Mouse (Mus musculus) C2C12 (cell line): ENCODE data around the gene Slc43a2. TPM values are rescaled to one million over a fixed set of nuclear protein-coding genes. Genes with fewer than 3 reads are reported as not detected.

Source experiments
- H3K27me3 ChIP-seq: one replicate; pipeline ENCODE4 v1.6.1; 2011; ENCODE audit not compliant: control insufficient read depth, insufficient read depth, insufficient read length
- H3K36me3 ChIP-seq: one replicate; pipeline ENCODE4 v1.6.1; 2011; ENCODE audit not compliant: control insufficient read depth, insufficient read depth
- H3K4me3 ChIP-seq: one replicate; pipeline ENCODE4 v1.5.1; 2011; ENCODE audit warnings: mild to moderate bottlenecking, control low read depth; ENCODE audit not compliant: poor library complexity, insufficient read depth, severe bottlenecking
- H3K79me2 ChIP-seq: one replicate; pipeline ENCODE4 v1.6.1; 2011; ENCODE audit not compliant: control insufficient read depth, insufficient read depth
- H3K79me3 ChIP-seq: one replicate; pipeline ENCODE4 v1.6.1; 2011; ENCODE audit warnings: low read depth, control low read depth
- H3ac ChIP-seq: one replicate; pipeline ENCODE3; 2011; ENCODE audit warnings: low read depth; ENCODE audit not compliant: control insufficient read depth, insufficient read length
- CEBPB ChIP-seq: IDR thresholded peaks from one replicate; pipeline ENCODE4 v1.6.1; 2011; ENCODE audit warnings: low read depth, mild to moderate bottlenecking, control low read depth, moderate library complexity
- CTCF ChIP-seq: IDR thresholded peaks from one replicate; pipeline ENCODE4 v1.5.1; 2011; ENCODE audit not compliant: control insufficient read depth, insufficient read depth, insufficient read length
- FOSL1 ChIP-seq: IDR thresholded peaks from one replicate; pipeline ENCODE4 v1.8.0; 2011; ENCODE audit warnings: mild to moderate bottlenecking, low read length; ENCODE audit not compliant: poor library complexity, insufficient read depth, severe bottlenecking
- MAX ChIP-seq: IDR thresholded peaks from one replicate; pipeline ENCODE4 v1.6.1; 2011; ENCODE audit warnings: mild to moderate bottlenecking, control low read depth
- MYOD1 ChIP-seq: IDR thresholded peaks from one replicate; pipeline ENCODE4 v1.6.1; 2011; ENCODE audit warnings: low read depth; ENCODE audit not compliant: control insufficient read depth, insufficient read length
- MYOG ChIP-seq: IDR thresholded peaks from one replicate; pipeline ENCODE4 v1.6.1; 2011; ENCODE audit not compliant: control insufficient read depth, insufficient read length; ENCODE audit errors: extremely low read depth
- USF1 ChIP-seq: IDR thresholded peaks from one replicate; pipeline ENCODE4 v1.6.1; 2011; ENCODE audit warnings: low read depth, mild to moderate bottlenecking, control low read depth, moderate library complexity
- polyA plus RNA-seq: library from polyadenylated mRNA; unstranded; fragments of >200 nt; fragmentation: generic; extraction: Trizol; gene quantifications from one replicate; pipeline ENCODE4 v1.2.1, GENCODE M21; 2012; ENCODE audit warnings: missing spikeins

The Slc43a2 gene
- polyA plus RNA-seq, 1 experiment: 2.2 TPM

DNA sequence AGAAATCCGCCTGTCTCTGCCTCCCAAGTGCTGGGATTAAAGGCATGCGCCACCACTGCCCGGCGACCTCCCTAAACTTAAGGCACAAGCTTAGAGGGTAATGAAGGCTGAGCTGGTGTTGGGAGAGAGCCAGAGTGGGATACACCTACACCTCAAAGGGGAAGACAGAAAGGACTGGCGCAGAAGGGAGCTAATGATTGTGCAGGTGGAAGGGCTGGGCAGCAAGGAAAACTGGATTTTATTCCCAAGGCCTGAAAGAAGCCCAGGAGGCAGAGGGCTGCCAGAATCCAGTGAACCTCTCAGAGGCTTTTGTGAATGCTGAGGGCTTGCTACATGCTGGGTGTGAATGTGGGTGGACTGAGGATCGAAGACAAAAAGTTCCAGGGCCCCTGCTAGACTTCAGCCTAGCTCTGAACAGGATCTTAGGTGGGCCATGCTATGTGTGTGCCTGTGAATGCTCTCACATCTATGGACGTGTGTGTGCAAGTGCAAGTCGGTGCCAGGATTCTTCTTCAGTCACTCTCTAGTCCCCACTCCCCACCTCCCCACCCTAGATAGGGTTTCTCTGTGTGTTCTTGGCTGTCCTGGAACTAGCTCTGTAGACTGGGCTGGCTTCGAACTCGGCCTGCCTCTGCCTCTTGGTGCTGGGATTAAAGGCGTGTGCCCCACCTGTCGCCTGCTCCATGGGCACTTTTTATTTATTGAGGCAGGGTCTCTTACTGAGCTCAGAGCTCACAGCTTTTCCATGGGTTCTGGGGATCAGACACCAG, 4.9 kb downstream of the Slc43a2 start:
- Histone ChIP-seq H3K79me2 (no peaks in the 10 kb centered on the region), H3K36me3 (no peaks in the 10 kb centered on the region), H3K4me3 (no peak overlapping the region), H3ac (no peak overlapping the region), H3K79me3 (no peaks in the 10 kb centered on the region), H3K27me3 (no peaks in the 10 kb centered on the region)
- TF ChIP-seq MYOG: no peak
- no peak for TF ChIP-seq USF1
- TF ChIP-seq FOSL1: no peak
- no peak for TF ChIP-seq CEBPB
- TF ChIP-seq MYOD1: no peak
- TF ChIP-seq MAX: no peak
- TF ChIP-seq CTCF: no peak

GRCm38 (mm10) chr11:75537025-75537414, 5.5 kb downstream of the Slc43a2 start:
- Histone ChIP-seq H3K79me2 (no peaks in the 10 kb centered on the region), H3ac (no peak overlapping the region), H3K36me3 (no peaks in the 10 kb centered on the region), H3K27me3 (no peaks in the 10 kb centered on the region), H3K79me3 (no peaks in the 10 kb centered on the region), H3K4me3 (no peak overlapping the region)
- no peak for TF ChIP-seq USF1
- no peak for TF ChIP-seq MAX
- TF ChIP-seq MYOD1: no peak
- no peak for TF ChIP-seq CTCF
- no peak for TF ChIP-seq CEBPB
- no peak for TF ChIP-seq MYOG
- no peak for TF ChIP-seq FOSL1

GRCm38 (mm10) chr11:75537491-75538183, 6.1 kb downstream of the Slc43a2 start:
- Histone ChIP-seq H3K27me3 (no peaks in the 10 kb centered on the region), H3K79me3 (no peaks in the 10 kb centered on the region), H3K79me2 (no peaks in the 10 kb centered on the region), H3K4me3 (no peak overlapping the region), H3ac (no peak overlapping the region), H3K36me3 (no peaks in the 10 kb centered on the region)
- TF ChIP-seq MYOG: no peak
- no peak for TF ChIP-seq FOSL1
- TF ChIP-seq MYOD1: no peak
- no peak for TF ChIP-seq USF1
- no peak for TF ChIP-seq CEBPB
- TF ChIP-seq CTCF: no peak

DNA sequence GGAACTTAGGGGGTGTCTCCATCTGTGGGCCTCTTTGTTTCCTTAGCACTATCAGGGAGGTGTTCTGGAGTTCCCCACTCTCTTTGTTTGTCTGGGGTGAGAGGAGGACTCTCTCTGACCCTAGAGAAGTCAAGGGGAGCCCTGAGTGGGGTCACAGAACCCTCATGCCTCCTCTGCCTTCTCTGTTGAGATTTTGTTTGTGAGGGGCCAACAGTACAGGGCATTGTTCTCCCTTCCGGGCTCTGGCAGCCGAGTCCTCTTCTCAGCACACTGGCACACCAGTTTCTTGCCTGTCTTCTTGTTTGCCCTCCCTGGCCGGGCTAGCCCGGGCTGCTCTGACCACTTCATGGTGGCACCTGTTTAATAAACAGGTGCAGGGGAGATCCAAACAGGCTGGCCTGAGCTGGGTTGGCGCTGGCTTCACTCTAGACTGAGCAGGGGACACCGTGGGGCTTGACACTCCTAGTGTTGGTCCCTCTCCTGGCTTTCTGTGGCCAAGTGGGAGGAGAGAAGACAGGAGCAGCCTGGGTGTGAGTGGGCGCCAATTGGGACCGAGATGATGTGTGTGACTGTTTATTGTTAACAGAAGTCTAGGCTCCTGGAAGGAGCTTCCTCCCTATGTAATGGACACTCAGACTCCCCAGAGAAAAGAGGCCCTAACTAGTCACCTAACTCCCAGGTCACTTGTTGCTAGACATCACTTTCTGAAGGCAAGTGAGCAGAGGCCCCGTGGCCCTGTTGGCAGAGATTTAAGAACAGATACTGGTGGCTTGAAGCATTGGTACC, 6.9 kb downstream of the Slc43a2 start:
- no peaks in the 10 kb centered on the region for H3K27me3 ChIP-seq
- TF ChIP-seq CEBPB (no peak), MYOD1 (no peak), CTCF (no peak)
- H3K4me3 ChIP-seq: no peak overlapping the region
- no peaks in the 10 kb centered on the region for H3K79me2 ChIP-seq
- H3K79me3 ChIP-seq: no peaks in the 10 kb centered on the region
- H3ac ChIP-seq: no peak overlapping the region
- no peaks in the 10 kb centered on the region for H3K36me3 ChIP-seq

DNA sequence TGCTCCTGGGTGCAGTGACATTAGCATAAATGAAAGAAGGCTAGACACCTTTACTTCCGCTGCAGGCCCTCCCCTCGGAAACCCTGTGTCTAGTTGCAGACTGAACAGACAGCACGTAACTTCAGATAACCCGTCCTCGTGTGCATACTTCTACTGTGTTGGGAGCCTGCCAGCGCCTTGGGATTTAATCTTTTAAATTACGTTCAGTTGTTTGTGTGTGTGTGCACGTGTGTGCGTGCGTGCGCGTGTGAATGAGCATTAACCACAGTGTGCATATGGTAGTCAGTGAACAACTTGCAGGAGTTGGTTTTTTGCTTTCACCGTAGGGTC, 7.4 kb downstream of the Slc43a2 start:
- Histone ChIP-seq H3ac (no peak overlapping the region), H3K36me3 (no peaks in the 10 kb centered on the region), H3K79me3 (no peaks in the 10 kb centered on the region), H3K27me3 (no peaks in the 10 kb centered on the region), H3K4me3 (no peak overlapping the region), H3K79me2 (no peaks in the 10 kb centered on the region)
- TF ChIP-seq USF1 (no peak), FOSL1 (no peak)

- no peaks in the 10 kb centered on the region for H3K79me3 ChIP-seq
- H3K4me3 ChIP-seq: no peak overlapping the region
- no peaks in the 10 kb centered on the region for H3K27me3 ChIP-seq
- TF ChIP-seq CEBPB (no peak), FOSL1 (no peak)
- H3K36me3 ChIP-seq: no peaks in the 10 kb centered on the region
- H3ac ChIP-seq: no peak overlapping the region
- H3K79me2 ChIP-seq: no peaks in the 10 kb centered on the region
Measured at GRCm38 (mm10) chr11:75540209-75540608, 8.7 kb downstream of the Slc43a2 start.
